Mouse (Mus musculus): ENCODE data around the gene Hist2h3c2. TPM values are rescaled to one million over a fixed set of nuclear protein-coding genes. Genes with fewer than 3 reads are reported as not detected.
"Not testable (repeated sequence)": the region's sequence is repeated elsewhere in the genome, so short reads cannot be mapped to it uniquely, and the experiment has no call there.

Gene Hist2h3c2
- polyA plus RNA-seq, 1 experiment: 5.1 TPM

- Histone ChIP-seq H3K79me3 (ENCODE audit: low read depth) (no peaks in the 10 kb centered on the region), H3K36me3 (ENCODE audit: control insufficient read depth, insufficient read depth) (no peaks in the 10 kb centered on the region), H3ac (ENCODE audit: control insufficient read depth, insufficient read length, low read depth) (no peak overlapping the region), H3K27me3 (ENCODE audit: control insufficient read depth, insufficient read depth, insufficient read length) (no peaks in the 10 kb centered on the region), H3K79me2 (ENCODE audit: control insufficient read depth, insufficient read depth) (no peaks in the 10 kb centered on the region), H3K4me3 (ENCODE audit: insufficient read depth, poor library complexity, severe bottlenecking) (no peak overlapping the region)
- TF ChIP-seq MAX (IDR thresholded peaks at IDR 0.05): no peak
- no peak for TF ChIP-seq MYOG (IDR thresholded peaks at IDR 0.05; ENCODE audit: control insufficient read depth, extremely low read depth, insufficient read length)
- no peak for TF ChIP-seq FOSL1 (IDR thresholded peaks at IDR 0.05; ENCODE audit: insufficient read depth, low read length, poor library complexity, severe bottlenecking)
- TF ChIP-seq CEBPB (IDR thresholded peaks at IDR 0.05; ENCODE audit: low read depth): no peak
- TF ChIP-seq USF1 (IDR thresholded peaks at IDR 0.05; ENCODE audit: low read depth): no peak
- TF ChIP-seq MYOD1 (IDR thresholded peaks at IDR 0.05; ENCODE audit: control insufficient read depth, insufficient read length, low read depth): no peak
- TF ChIP-seq CTCF (IDR thresholded peaks at IDR 0.05; ENCODE audit: control insufficient read depth, insufficient read depth, insufficient read length): no peak
Observed at GRCm38 (mm10) chr3:96222774-96223173, 16.2 kb downstream of the Hist2h3c2 start.

GRCm38 (mm10) chr3:96221640-96222038 lies 17.3 kb downstream of the Hist2h3c2 start:
- Histone ChIP-seq H3K27me3 (ENCODE audit: control insufficient read depth, insufficient read depth, insufficient read length) (no peaks in the 10 kb centered on the region), H3ac (ENCODE audit: control insufficient read depth, insufficient read length, low read depth) (peak overlapping the region; percentile 64), H3K79me2 (ENCODE audit: control insufficient read depth, insufficient read depth) (no peaks in the 10 kb centered on the region), H3K4me3 (ENCODE audit: insufficient read depth, poor library complexity, severe bottlenecking) (peak overlapping the region; percentile 12), H3K36me3 (ENCODE audit: control insufficient read depth, insufficient read depth) (no peaks in the 10 kb centered on the region), H3K79me3 (ENCODE audit: low read depth) (no peaks in the 10 kb centered on the region)
- TF ChIP-seq FOSL1 (IDR thresholded peaks at IDR 0.05; ENCODE audit: insufficient read depth, low read length, poor library complexity, severe bottlenecking) (no peak), MYOG (IDR thresholded peaks at IDR 0.05; ENCODE audit: control insufficient read depth, extremely low read depth, insufficient read length) (no peak), USF1 (IDR thresholded peaks at IDR 0.05; ENCODE audit: low read depth) (no peak), CTCF (IDR thresholded peaks at IDR 0.05; ENCODE audit: control insufficient read depth, insufficient read depth, insufficient read length) (no peak), CEBPB (IDR thresholded peaks at IDR 0.05; ENCODE audit: low read depth) (no peak)

DNA sequence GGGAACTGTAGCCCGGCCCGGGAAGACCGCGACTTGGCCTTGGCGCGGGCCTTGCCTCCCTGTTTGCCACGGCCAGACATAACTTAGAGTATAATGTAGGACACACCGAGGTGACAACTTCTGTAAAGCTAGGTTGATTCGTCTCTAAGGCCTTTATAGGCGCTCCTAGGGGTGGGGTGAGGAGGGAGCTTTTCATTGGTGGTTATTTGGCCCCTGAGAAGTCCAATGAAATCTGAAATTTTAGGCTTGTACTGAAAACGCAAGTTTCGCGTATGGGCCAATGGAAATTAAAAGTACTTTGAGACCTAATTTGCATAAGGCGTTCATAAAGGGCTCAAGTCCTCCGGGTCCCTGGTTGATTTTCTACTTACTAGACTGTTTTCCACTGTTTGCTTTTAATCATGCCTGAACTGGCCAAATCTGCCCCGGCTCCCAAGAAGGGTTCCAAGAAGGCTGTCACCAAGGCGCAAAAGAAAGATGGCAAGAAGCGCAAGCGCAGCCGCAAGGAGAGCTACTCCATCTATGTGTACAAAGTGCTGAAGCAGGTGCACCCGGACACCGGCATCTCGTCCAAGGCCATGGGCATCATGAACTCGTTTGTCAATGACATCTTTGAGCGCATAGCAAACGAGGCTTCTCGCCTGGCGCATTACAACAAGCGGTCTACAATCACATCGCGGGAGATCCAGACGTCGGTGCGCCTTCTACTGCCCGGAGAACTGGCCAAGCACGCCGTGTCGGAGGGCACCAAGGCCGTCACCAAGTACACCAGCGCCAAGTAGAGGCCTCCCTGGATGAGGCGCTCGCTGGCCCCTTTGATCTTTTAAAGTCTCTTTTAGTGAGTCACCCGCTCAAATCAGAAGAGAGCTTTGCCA lies 17.9 kb downstream of the Hist2h3c2 start, which contains the start of the genes Hist2h2ac and Hist2h2be:
TSS of gene Hist2h2ac (minus strand) at position 116 of the 875 bp plus-strand sequence.
TSS of gene Hist2h2be (plus strand) at position 355 of the 875 bp plus-strand sequence.
- H3K79me2 ChIP-seq (ENCODE audit: control insufficient read depth, insufficient read depth): no peaks in the 10 kb centered on the region
- no peaks in the 10 kb centered on the region for H3K36me3 ChIP-seq (ENCODE audit: control insufficient read depth, insufficient read depth)
- TF ChIP-seq CTCF (IDR thresholded peaks at IDR 0.05; ENCODE audit: control insufficient read depth, insufficient read depth, insufficient read length): no peak
- TF ChIP-seq MYOG (IDR thresholded peaks at IDR 0.05; ENCODE audit: control insufficient read depth, extremely low read depth, insufficient read length): no peak
- H3K4me3 ChIP-seq (ENCODE audit: insufficient read depth, poor library complexity, severe bottlenecking): peak within 1 kb of the TSS; percentile 36
- no peaks in the 10 kb centered on the region for H3K27me3 ChIP-seq (ENCODE audit: control insufficient read depth, insufficient read depth, insufficient read length)
- H3K79me3 ChIP-seq (ENCODE audit: low read depth): no peaks in the 10 kb centered on the region
- peak within 1 kb of the TSS; percentile 89 for H3ac ChIP-seq (ENCODE audit: control insufficient read depth, insufficient read length, low read depth)

DNA sequence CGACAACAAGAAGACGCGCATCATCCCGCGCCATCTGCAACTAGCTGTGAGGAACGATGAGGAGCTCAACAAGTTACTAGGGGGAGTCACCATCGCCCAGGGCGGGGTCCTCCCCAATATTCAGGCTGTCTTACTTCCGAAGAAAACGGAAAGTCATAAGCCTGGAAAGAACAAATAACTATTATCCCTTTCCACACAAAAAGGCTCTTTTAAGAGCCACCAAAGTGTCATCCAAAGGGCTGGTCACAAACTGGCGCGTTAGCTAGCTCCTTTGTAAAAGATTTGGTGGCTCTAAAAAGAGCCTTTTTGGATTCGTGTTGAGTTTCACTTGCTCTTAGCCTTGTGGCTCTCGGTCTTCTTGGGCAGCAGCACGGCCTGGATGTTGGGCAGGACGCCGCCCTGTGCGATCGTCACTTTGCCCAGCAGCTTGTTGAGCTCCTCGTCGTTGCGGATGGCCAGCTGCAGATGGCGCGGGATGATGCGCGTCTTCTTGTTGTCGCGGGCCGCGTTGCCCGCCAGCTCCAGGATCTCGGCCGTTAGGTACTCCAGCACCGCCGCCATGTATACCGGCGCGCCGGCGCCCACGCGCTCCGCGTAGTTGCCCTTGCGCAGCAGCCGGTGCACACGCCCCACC lies 18.7 kb downstream of the Hist2h3c2 start:
- not testable (repeated sequence) for H3K79me2 ChIP-seq (ENCODE audit: control insufficient read depth, insufficient read depth); H3K36me3 ChIP-seq (ENCODE audit: control insufficient read depth, insufficient read depth); H3K79me3 ChIP-seq (ENCODE audit: low read depth); H3K27me3 ChIP-seq (ENCODE audit: control insufficient read depth, insufficient read depth, insufficient read length)
- Histone ChIP-seq H3ac (ENCODE audit: control insufficient read depth, insufficient read length, low read depth) (peak overlapping the region; percentile 89), H3K4me3 (ENCODE audit: insufficient read depth, poor library complexity, severe bottlenecking) (peak overlapping the region; percentile 36)

DNA sequence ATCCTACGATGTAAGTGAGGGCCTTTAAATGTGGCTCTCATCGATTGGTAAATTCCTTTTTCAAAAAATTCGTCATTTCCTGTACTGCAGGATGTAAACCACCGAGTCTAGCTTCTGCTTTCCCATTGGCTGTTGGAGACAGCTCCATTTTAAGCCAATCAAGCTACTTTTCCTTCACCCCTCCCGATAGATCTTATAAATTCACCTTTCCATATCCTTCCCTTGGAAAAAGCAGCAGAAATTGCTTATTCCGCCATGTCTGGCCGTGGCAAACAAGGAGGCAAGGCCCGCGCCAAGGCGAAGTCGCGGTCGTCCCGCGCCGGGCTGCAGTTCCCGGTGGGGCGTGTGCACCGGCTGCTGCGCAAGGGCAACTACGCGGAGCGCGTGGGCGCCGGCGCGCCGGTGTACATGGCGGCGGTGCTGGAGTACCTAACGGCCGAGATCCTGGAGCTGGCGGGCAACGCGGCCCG lies 19.2 kb downstream of the Hist2h3c2 start, which contains the start of the genes Bola1 and Hist2h2ab:
TSS of gene Bola1 (minus strand) at position 49 of the 470 bp plus-strand sequence.
TSS of gene Hist2h2ab (plus strand) at position 205 of the 470 bp plus-strand sequence.
- Histone ChIP-seq H3ac (ENCODE audit: control insufficient read depth, insufficient read length, low read depth) (peak within 1 kb of the TSS; percentile 89), H3K4me3 (ENCODE audit: insufficient read depth, poor library complexity, severe bottlenecking) (peak within 1 kb of the TSS; percentile 36), H3K79me3 (ENCODE audit: low read depth) (no peaks in the 10 kb centered on the region), H3K36me3 (ENCODE audit: control insufficient read depth, insufficient read depth) (no peaks in the 10 kb centered on the region), H3K27me3 (ENCODE audit: control insufficient read depth, insufficient read depth, insufficient read length) (no peaks in the 10 kb centered on the region), H3K79me2 (ENCODE audit: control insufficient read depth, insufficient read depth) (no peaks in the 10 kb centered on the region)
- no peak for TF ChIP-seq USF1 (IDR thresholded peaks at IDR 0.05; ENCODE audit: low read depth)
- no peak for TF ChIP-seq CEBPB (IDR thresholded peaks at IDR 0.05; ENCODE audit: low read depth)
- TF ChIP-seq MYOD1 (IDR thresholded peaks at IDR 0.05; ENCODE audit: control insufficient read depth, insufficient read length, low read depth): no peak
- no peak for TF ChIP-seq CTCF (IDR thresholded peaks at IDR 0.05; ENCODE audit: control insufficient read depth, insufficient read depth, insufficient read length)
- no peak for TF ChIP-seq FOSL1 (IDR thresholded peaks at IDR 0.05; ENCODE audit: insufficient read depth, low read length, poor library complexity, severe bottlenecking)
- no peak for TF ChIP-seq MYOG (IDR thresholded peaks at IDR 0.05; ENCODE audit: control insufficient read depth, extremely low read depth, insufficient read length)
- no peak for TF ChIP-seq MAX (IDR thresholded peaks at IDR 0.05)
